Mouse (Mus musculus) left cerebral cortex, adult 2 months (tissue): ENCODE measurements at regions not wholly inside any gene's neighbourhood (a gene's known extent, or its start where the extent isn't known, plus 50 kb on each side); places are given as distances from the start of the nearest gene placed in this dataset.

Experiments
- DNase-seq, 2 experiments: peaks; one replicate each; pipeline ENCODE4 v3.0.0; 2021 to 2022; ENCODE audit warnings: low spot score in 2 of 2, mixed read lengths in 1 of 2; ENCODE audit errors: extremely low spot score in 1 of 2
- H3K27ac ChIP-seq: fragments of 200-600 bp; 2 replicates; pipeline ENCODE4 v1.8.1; 2022
- H3K4me3 ChIP-seq: fragments of 200-600 bp; 2 replicates; pipeline ENCODE4 v1.8.1; 2022
- CTCF ChIP-seq: fragments of 200-600 bp; IDR thresholded peaks from 2 replicates; pipeline ENCODE4 v1.8.1; 2022; ENCODE audit warnings: antibody characterized with exemption, mild to moderate bottlenecking, moderate library complexity
- intact Hi-C: fragments of 180-260 bp; cut with DNase I; formaldehyde crosslinking; loops from one replicate; pipeline ENCODE4 v1.15.1; 2025

- no peak overlapping the region for H3K4me3 ChIP-seq
- H3K27ac ChIP-seq, result no peak overlapping the region
- TF ChIP-seq CTCF, result no peak
- intact Hi-C loops, result no loop called here
- DNase-seq, result no peak
Measured at GRCm38 (mm10) chr12:95239158-95239779, 452.8 kb upstream of the Flrt2 start.

- no peak overlapping the region for H3K27ac ChIP-seq
- DNase-seq, result no peak
- TF ChIP-seq CTCF, result no peak
- H3K4me3 ChIP-seq, result no peak overlapping the region
- intact Hi-C loops, result no loop called here
Measured at GRCm38 (mm10) chr12:95267187-95267586, 424.8 kb upstream of the Flrt2 start.

- intact Hi-C loops, result no loop called here
- TF ChIP-seq CTCF, result no peak
- H3K4me3 ChIP-seq, result no peak overlapping the region
- no peak for DNase-seq
- H3K27ac ChIP-seq, result peak overlapping the region; percentile 75
Measured at GRCm38 (mm10) chr12:95305386-95305785, 386.6 kb upstream of the Flrt2 start.

- intact Hi-C loops, result loop anchor here (5.0 to 10.0 kb wide), 4 partner anchors 72 to 560 kb away; no protein-coding TSS in a partner anchor
- no peak for TF ChIP-seq CTCF
- Histone ChIP-seq H3K27ac (peak overlapping the region; percentile 81), H3K4me3 (no peak overlapping the region)
- DNase-seq, result no peak
Measured at GRCm38 (mm10) chr12:95315151-95315750, 376.8 kb upstream of the Flrt2 start.

- intact Hi-C loops, result loop anchor here (1.0 to 10.0 kb wide), 5 partner anchors 70 to 562 kb away; no protein-coding TSS in a partner anchor
- no peak for DNase-seq
- H3K4me3 ChIP-seq, result no peak overlapping the region
- H3K27ac ChIP-seq, result no peak overlapping the region
- no peak for TF ChIP-seq CTCF
Measured at GRCm38 (mm10) chr12:95316820-95317219, 375.2 kb upstream of the Flrt2 start.

- Histone ChIP-seq H3K27ac (no peak overlapping the region), H3K4me3 (no peak overlapping the region)
- no peak for DNase-seq
- TF ChIP-seq CTCF, result no peak
- intact Hi-C loops, result no loop called here
Measured at GRCm38 (mm10) chr12:95321693-95322092, 370.3 kb upstream of the Flrt2 start.

- Histone ChIP-seq H3K27ac (no peak overlapping the region), H3K4me3 (no peak overlapping the region)
- DNase-seq, result no peak
- TF ChIP-seq CTCF, result no peak
- intact Hi-C loops, result no loop called here
Measured at GRCm38 (mm10) chr12:95329666-95330065, 362.4 kb upstream of the Flrt2 start.

- no peak overlapping the region for H3K27ac ChIP-seq
- H3K4me3 ChIP-seq, result no peak overlapping the region
- TF ChIP-seq CTCF, result no peak
- intact Hi-C loops, result no loop called here
- DNase-seq, result no peak
Measured at GRCm38 (mm10) chr12:95347786-95348185, 344.2 kb upstream of the Flrt2 start.

- Histone ChIP-seq H3K27ac (no peak overlapping the region), H3K4me3 (no peak overlapping the region)
- no peak for DNase-seq
- intact Hi-C loops, result no loop called here
- TF ChIP-seq CTCF, result no peak
Measured at GRCm38 (mm10) chr12:95355151-95355550, 336.9 kb upstream of the Flrt2 start.

GRCm38 (mm10) chr12:95384248-95384964 is 307.6 kb upstream of the Flrt2 start:
- no peak for DNase-seq
- TF ChIP-seq CTCF, result no peak
- H3K4me3 ChIP-seq, result no peak overlapping the region
- intact Hi-C loops, result no loop called here
- H3K27ac ChIP-seq, result no peak overlapping the region

- DNase-seq, result no peak
- intact Hi-C loops, result loop anchor here (5.0 kb wide), 4 partner anchors 68 to 633 kb away; partner anchors contain the start of gene Flrt2
- no peak for TF ChIP-seq CTCF
- no peak overlapping the region for H3K4me3 ChIP-seq
- H3K27ac ChIP-seq, result no peak overlapping the region
Measured at GRCm38 (mm10) chr12:95385688-95386087, 306.3 kb upstream of the Flrt2 start.

GRCm38 (mm10) chr12:95388185-95388584 is 303.8 kb upstream of the Flrt2 start:
- no peak overlapping the region for H3K27ac ChIP-seq
- peak; percentile 12 to 24 for DNase-seq
- no peak overlapping the region for H3K4me3 ChIP-seq
- no peak for TF ChIP-seq CTCF
- intact Hi-C loops, result loop anchor here (5.0 kb wide), 4 partner anchors 71 to 636 kb away; partner anchors contain the start of gene Flrt2
